Mouse (Mus musculus) limb, embryonic 15.5 days (tissue): ENCODE data around the gene Ctnnbl1. TPM values are rescaled to one million over a fixed set of nuclear protein-coding genes. Genes with fewer than 3 reads are reported as not detected.

Source experiments
- ATAC-seq: fragments of 200-750 bp; cut with Nextera tagmentation; 2 replicates; pipeline ENCODE4 v1.8.0; 2017; ENCODE audit warnings: low read depth, moderate TSS enrichment; ENCODE audit not compliant: insufficient number of reproducible peaks, low FRiP score, low TSS enrichment
- H3K27ac ChIP-seq: fragments of 300-500 bp; sonication (generic); 2 replicates; pipeline ENCODE4 v1.5.1; 2015; ENCODE audit warnings: moderate library complexity, mild to moderate bottlenecking, inconsistent platforms
- H3K27me3 ChIP-seq: fragments of 300-500 bp; sonication (generic); 2 replicates; pipeline ENCODE4 v1.6.1; 2015; ENCODE audit warnings: inconsistent platforms
- H3K36me3 ChIP-seq: fragments of 300-500 bp; sonication (generic); 2 replicates; pipeline ENCODE4 v1.6.1; 2015; ENCODE audit warnings: inconsistent platforms
- H3K4me1 ChIP-seq: fragments of 300-500 bp; sonication (generic); 2 replicates; pipeline ENCODE4 v1.6.1; 2015; ENCODE audit warnings: inconsistent platforms
- H3K4me2 ChIP-seq: fragments of 300-500 bp; sonication (generic); 2 replicates; pipeline ENCODE4 v1.6.1; 2015; ENCODE audit warnings: mild to moderate bottlenecking, inconsistent platforms
- H3K4me3 ChIP-seq: fragments of 300-500 bp; sonication (generic); 2 replicates; pipeline ENCODE4 v1.5.1; 2015; ENCODE audit warnings: mild to moderate bottlenecking, inconsistent platforms
- H3K9ac ChIP-seq: fragments of 300-500 bp; sonication (generic); 2 replicates; pipeline ENCODE4 v1.6.1; 2015; ENCODE audit warnings: inconsistent platforms
- H3K9me3 ChIP-seq: fragments of 300-500 bp; sonication (generic); 2 replicates; pipeline ENCODE4 v1.6.1; 2016; ENCODE audit warnings: inconsistent platforms
- WGBS: fragments of 180-500 bp; shearing (Covaris S2); methylation state at CpG from one replicate; pipeline ENCODE4 v1.1.7; 2015; 5-methylcytosine and 5-hydroxymethylcytosine counted together
- polyA plus RNA-seq: library from polyadenylated mRNA; unstranded; fragments of >200 nt; fragmentation: Nextera tagmentation; extraction: Ambion mirVana; gene quantifications from 2 replicates; pipeline ENCODE4 v1.2.1, GENCODE M21; 2015

Gene Ctnnbl1
- polyA plus RNA-seq, 1 experiment from 2014 or later: 51.0 TPM

DNA sequence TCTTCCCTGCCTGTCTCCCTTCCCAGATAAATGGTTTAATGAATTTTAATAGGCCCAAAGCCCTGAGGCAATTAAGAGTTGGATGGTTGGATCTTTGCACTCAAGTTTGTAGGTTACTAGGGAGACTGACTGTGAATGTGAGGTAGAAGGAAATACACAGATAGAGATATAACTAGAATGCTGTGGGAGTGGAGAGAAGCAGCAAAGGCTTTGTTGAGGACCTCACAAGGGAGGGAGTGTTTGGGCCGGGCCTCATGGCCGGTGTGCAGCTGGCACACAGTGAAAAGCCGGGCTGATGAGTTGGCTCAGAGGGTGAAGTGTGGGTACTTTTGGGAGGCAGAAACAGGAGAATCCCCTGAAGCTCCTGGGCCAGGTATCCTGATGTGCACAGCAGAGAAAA is 43.8 kb downstream of the Ctnnbl1 start:
- no peak overlapping the region for H3K4me3 ChIP-seq
- H3K4me2 ChIP-seq: no peak overlapping the region
- no peak for ATAC-seq
- H3K4me1 ChIP-seq: no peaks in the 10 kb centered on the region
- H3K27ac ChIP-seq: no peak overlapping the region
- no peaks in the 10 kb centered on the region for H3K9me3 ChIP-seq
- peaks cover 23% of the 10 kb centered on the region; the same call in 1 of the 2 replicates for H3K36me3 ChIP-seq
- WGBS: 92% methylated on average over 3 of the region's 3 CpGs
- no peak overlapping the region for H3K9ac ChIP-seq
- no peaks in the 10 kb centered on the region for H3K27me3 ChIP-seq

GRCm38 (mm10) chr2:157783152-157783551 is 46.0 kb downstream of the Ctnnbl1 start:
- H3K36me3 ChIP-seq: peaks cover 23% of the 10 kb centered on the region; the same call in 1 of the 2 replicates

GRCm38 (mm10) chr2:157784238-157784637 is 47.0 kb downstream of the Ctnnbl1 start:
- WGBS: 76% methylated on average over 6 of the region's 6 CpGs
- Histone ChIP-seq H3K9ac (no peak overlapping the region), H3K4me3 (no peak overlapping the region), H3K4me2 (no peak overlapping the region), H3K4me1 (no peaks in the 10 kb centered on the region), H3K36me3 (peaks cover 27% of the 10 kb centered on the region), H3K27me3 (no peaks in the 10 kb centered on the region), H3K9me3 (no peaks in the 10 kb centered on the region), H3K27ac (no peak overlapping the region)
- no peak for ATAC-seq

More at GRCm38 (mm10) chr2:157783152-157783551, 46.0 kb downstream of the Ctnnbl1 start:
- Histone ChIP-seq H3K9ac (no peak overlapping the region), H3K4me3 (no peak overlapping the region), H3K27me3 (no peaks in the 10 kb centered on the region), H3K4me2 (no peak overlapping the region), H3K4me1 (no peaks in the 10 kb centered on the region), H3K9me3 (no peaks in the 10 kb centered on the region), H3K27ac (no peak overlapping the region)
- no peak for ATAC-seq
- 87% methylated on average over 16 of the region's 16 CpGs for WGBS

GRCm38 (mm10) chr2:157784647-157785046 is 47.4 kb downstream of the Ctnnbl1 start:
- Histone ChIP-seq H3K36me3 (peaks cover 27% of the 10 kb centered on the region), H3K4me3 (no peak overlapping the region), H3K27me3 (no peaks in the 10 kb centered on the region), H3K27ac (no peak overlapping the region), H3K9ac (no peak overlapping the region), H3K9me3 (no peaks in the 10 kb centered on the region), H3K4me2 (no peak overlapping the region), H3K4me1 (no peaks in the 10 kb centered on the region)
- no peak for ATAC-seq
- WGBS: 71% methylated on average over 2 of the region's 2 CpGs

GRCm38 (mm10) chr2:157789226-157789625 is 52.0 kb downstream of the Ctnnbl1 start:
- Histone ChIP-seq H3K4me1 (no peaks in the 10 kb centered on the region), H3K27me3 (no peaks in the 10 kb centered on the region), H3K36me3 (peaks cover 28% of the 10 kb centered on the region; the same call in 1 of the 2 replicates), H3K4me2 (no peak overlapping the region), H3K9ac (no peak overlapping the region), H3K9me3 (no peaks in the 10 kb centered on the region), H3K4me3 (no peak overlapping the region), H3K27ac (no peak overlapping the region)
- ATAC-seq: no peak
- WGBS: 82% methylated on average over 7 of the region's 7 CpGs

GRCm38 (mm10) chr2:157790836-157791495 is 53.8 kb downstream of the Ctnnbl1 start:
- peaks cover 28% of the 10 kb centered on the region; the same call in 1 of the 2 replicates for H3K36me3 ChIP-seq
- H3K9ac ChIP-seq: no peak overlapping the region
- no peaks in the 10 kb centered on the region for H3K9me3 ChIP-seq
- WGBS: 84% methylated on average over 8 of the region's 8 CpGs
- H3K4me3 ChIP-seq: no peak overlapping the region
- no peak for ATAC-seq
- H3K4me1 ChIP-seq: no peaks in the 10 kb centered on the region
- no peak overlapping the region for H3K4me2 ChIP-seq
- no peak overlapping the region for H3K27ac ChIP-seq
- H3K27me3 ChIP-seq: no peaks in the 10 kb centered on the region

DNA sequence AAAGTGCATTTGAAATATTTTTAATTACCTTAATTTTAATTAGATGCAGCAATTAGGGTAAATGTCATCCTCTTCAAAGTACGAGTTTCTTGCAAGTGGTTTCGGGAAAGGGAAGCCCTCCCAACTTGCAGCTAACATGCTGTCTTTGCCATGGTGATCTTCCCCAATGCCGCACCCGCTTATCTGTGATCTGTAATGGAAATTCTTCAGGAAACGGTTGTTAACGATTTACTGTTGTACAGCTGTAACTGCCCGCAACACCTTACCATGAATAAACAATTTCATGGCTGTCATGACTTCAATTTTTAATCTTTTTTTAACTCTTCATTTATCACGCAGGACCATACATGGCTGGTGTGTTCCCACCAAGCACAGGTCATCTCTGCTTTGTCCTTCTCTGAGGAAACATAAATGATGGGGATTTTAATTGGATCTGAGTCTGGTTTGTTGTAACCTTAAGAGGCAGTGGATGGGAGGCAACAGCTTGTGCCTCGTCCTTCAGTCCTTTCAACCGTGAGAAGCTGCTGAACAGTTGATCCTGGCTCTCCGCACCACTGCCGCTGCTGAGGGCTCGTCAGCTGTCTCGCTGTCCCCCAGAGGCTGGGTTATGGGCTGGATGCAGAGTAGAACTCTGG is 54.4 kb downstream of the Ctnnbl1 start:
- no peak overlapping the region for H3K27ac ChIP-seq
- no peaks in the 10 kb centered on the region for H3K4me1 ChIP-seq
- H3K9me3 ChIP-seq: no peaks in the 10 kb centered on the region
- H3K9ac ChIP-seq: no peak overlapping the region
- H3K27me3 ChIP-seq: no peaks in the 10 kb centered on the region
- no peak overlapping the region for H3K4me2 ChIP-seq
- ATAC-seq: no peak
- WGBS: 74% methylated on average over 14 of the region's 14 CpGs
- peaks cover 28% of the 10 kb centered on the region; the same call in 1 of the 2 replicates for H3K36me3 ChIP-seq
- no peak overlapping the region for H3K4me3 ChIP-seq

GRCm38 (mm10) chr2:157792840-157793552 is 55.8 kb downstream of the Ctnnbl1 start:
- Histone ChIP-seq H3K27ac (no peak overlapping the region), H3K9ac (no peak overlapping the region), H3K4me2 (no peak overlapping the region), H3K36me3 (peaks cover 28% of the 10 kb centered on the region; the same call in 1 of the 2 replicates), H3K4me3 (no peak overlapping the region), H3K27me3 (no peaks in the 10 kb centered on the region), H3K9me3 (no peaks in the 10 kb centered on the region), H3K4me1 (no peaks in the 10 kb centered on the region)
- 79% methylated on average over 10 of the region's 10 CpGs for WGBS
- ATAC-seq: no peak

- H3K4me3 ChIP-seq: no peak overlapping the region
- H3K27me3 ChIP-seq: no peaks in the 10 kb centered on the region
- H3K4me2 ChIP-seq: no peak overlapping the region
- peaks cover 27% of the 10 kb centered on the region; the same call in 1 of the 2 replicates for H3K36me3 ChIP-seq
- ATAC-seq: no peak
- WGBS: 45% methylated on average over 8 of the region's 8 CpGs
- no peak overlapping the region for H3K9ac ChIP-seq
- no peaks in the 10 kb centered on the region for H3K4me1 ChIP-seq
- no peaks in the 10 kb centered on the region for H3K9me3 ChIP-seq
- no peak overlapping the region for H3K27ac ChIP-seq
Observed at GRCm38 (mm10) chr2:157793851-157794332, 56.7 kb downstream of the Ctnnbl1 start.

GRCm38 (mm10) chr2:157795627-157796423 is 58.6 kb downstream of the Ctnnbl1 start:
- ATAC-seq: no peak
- no peak overlapping the region for H3K4me2 ChIP-seq
- no peak overlapping the region for H3K4me3 ChIP-seq
- no peak overlapping the region for H3K9ac ChIP-seq
- no peaks in the 10 kb centered on the region for H3K27me3 ChIP-seq
- H3K36me3 ChIP-seq: peaks cover 11% of the 10 kb centered on the region; the same call in 1 of the 2 replicates
- no peak overlapping the region for H3K27ac ChIP-seq
- H3K9me3 ChIP-seq: no peaks in the 10 kb centered on the region
- WGBS: 95% methylated on average over 1 of the region's 1 CpGs
- peaks cover 5% of the 10 kb centered on the region for H3K4me1 ChIP-seq

DNA sequence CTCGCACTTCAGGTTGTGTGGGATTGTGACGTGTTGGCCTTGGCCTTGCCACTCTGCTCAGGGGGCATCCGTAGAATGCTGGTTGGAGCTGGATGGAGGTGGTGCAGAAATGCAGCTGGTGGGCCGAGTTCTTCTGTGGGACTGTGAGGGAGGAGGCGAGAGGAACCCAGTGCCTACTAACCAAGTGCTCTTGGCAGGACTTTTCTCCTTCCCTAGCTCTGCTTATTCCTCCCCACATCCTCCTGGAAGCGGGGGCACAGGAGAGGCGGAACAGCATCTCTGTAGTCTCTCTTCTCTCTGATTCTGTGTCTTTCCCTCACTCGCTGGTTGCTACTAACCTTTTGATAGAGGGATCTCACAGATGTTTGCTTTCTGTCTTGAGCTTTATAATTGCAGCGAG is 62.3 kb downstream of the Ctnnbl1 start:
- no peak for ATAC-seq
- no peaks in the 10 kb centered on the region for H3K9me3 ChIP-seq
- no peak overlapping the region for H3K4me2 ChIP-seq
- H3K4me3 ChIP-seq: no peak overlapping the region
- no peak overlapping the region for H3K9ac ChIP-seq
- peaks cover 19% of the 10 kb centered on the region for H3K4me1 ChIP-seq
- no peaks in the 10 kb centered on the region for H3K27me3 ChIP-seq
- WGBS: 93% methylated on average over 9 of the region's 9 CpGs
- H3K27ac ChIP-seq: no peak overlapping the region
- H3K36me3 ChIP-seq: 0 out of 2 replicates have a peak, but pooled peaks cover 2% of the 10 kb centered on the region
